Mouse (Mus musculus) neural tube, embryonic 11.5 days (tissue): ENCODE measurements at regions not wholly inside any gene's neighbourhood (a gene's known extent, or its start where the extent isn't known, plus 50 kb on each side); places are given as distances from the start of the nearest gene placed in this dataset.

Experiments
- ATAC-seq: fragments of 200-750 bp; cut with Nextera tagmentation; 2 replicates; pipeline ENCODE4 v1.8.0; 2017; ENCODE audit warnings: moderate number of reproducible peaks, mild to moderate bottlenecking, moderate TSS enrichment, moderate library complexity; ENCODE audit not compliant: insufficient read depth, low FRiP score, low TSS enrichment
- DNase-seq: peaks from one replicate; pipeline ENCODE4 v3.0.0-alpha.2; 2015; ENCODE audit warnings: low spot score
- H3K27ac ChIP-seq: fragments of 300-500 bp; sonication (generic); 2 replicates; pipeline ENCODE4 v1.5.1; 2014; ENCODE audit warnings: low read depth, mild to moderate bottlenecking, low read length
- H3K27me3 ChIP-seq: fragments of 300-500 bp; sonication (generic); 2 replicates; pipeline ENCODE4 v1.6.1; 2014; ENCODE audit warnings: mild to moderate bottlenecking, low read length, mixed read lengths; ENCODE audit not compliant: control insufficient read depth, insufficient read depth
- H3K36me3 ChIP-seq: fragments of 300-500 bp; sonication (generic); 2 replicates; pipeline ENCODE4 v1.6.1; 2014; ENCODE audit warnings: mild to moderate bottlenecking, low read length, moderate library complexity, mixed read lengths; ENCODE audit not compliant: control insufficient read depth, insufficient read depth
- H3K4me1 ChIP-seq: fragments of 300-500 bp; sonication (generic); 2 replicates; pipeline ENCODE4 v1.6.1; 2014; ENCODE audit warnings: low read length, mixed read lengths; ENCODE audit not compliant: control insufficient read depth, insufficient read depth
- H3K4me2 ChIP-seq: fragments of 300-500 bp; sonication (generic); 2 replicates; pipeline ENCODE4 v1.6.1; 2014; ENCODE audit warnings: low read depth, mild to moderate bottlenecking, moderate library complexity
- H3K4me3 ChIP-seq: fragments of 300-500 bp; sonication (generic); 2 replicates; pipeline ENCODE4 v1.5.1; 2014; ENCODE audit warnings: low read depth, low read length
- H3K9ac ChIP-seq: fragments of 300-500 bp; sonication (generic); 2 replicates; pipeline ENCODE4 v1.6.1; 2014; ENCODE audit warnings: mild to moderate bottlenecking, low read length
- H3K9me3 ChIP-seq: fragments of 300-500 bp; sonication (generic); 2 replicates; pipeline ENCODE4 v1.6.1; 2016; ENCODE audit warnings: low read length; ENCODE audit not compliant: control insufficient read depth
- WGBS: fragments of 180-500 bp; shearing (Covaris S2); extraction: QIAGEN DNeasy Blood & Tissue Kit; methylation state at CpG from one replicate; pipeline ENCODE4 v1.1.7; 2014; 5-methylcytosine and 5-hydroxymethylcytosine counted together

DNA sequence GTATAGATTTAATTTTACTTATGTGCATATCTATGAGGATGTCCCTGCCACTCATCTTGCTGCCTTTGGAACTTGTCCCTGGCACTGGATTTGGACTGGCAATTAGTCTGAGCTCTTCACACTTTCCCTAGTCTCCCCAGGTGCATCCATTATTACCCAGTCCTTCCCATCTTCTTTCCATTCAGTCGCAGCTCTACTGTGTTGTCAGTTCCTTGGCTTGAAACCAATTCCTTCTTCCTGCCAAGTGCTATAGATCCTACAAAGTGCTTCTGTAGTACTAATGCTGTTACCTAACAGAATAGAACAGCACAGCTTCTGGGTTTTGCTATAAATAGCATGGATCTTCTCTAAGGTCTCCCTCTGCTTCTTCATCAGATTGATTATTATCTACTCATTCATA is 228.0 kb upstream of the Ppfia2 start:
- H3K9me3 ChIP-seq: no peaks in the 10 kb centered on the region
- no peaks in the 10 kb centered on the region for H3K4me1 ChIP-seq
- no peaks in the 10 kb centered on the region for H3K27me3 ChIP-seq
- no peak overlapping the region for H3K9ac ChIP-seq
- H3K27ac ChIP-seq: no peak overlapping the region
- H3K36me3 ChIP-seq: no peaks in the 10 kb centered on the region
- no peak overlapping the region for H3K4me2 ChIP-seq
- 79% methylated on average over 1 of the region's 1 CpGs for WGBS
- no peak overlapping the region for H3K4me3 ChIP-seq
- DNase-seq: no peak
- no peak for ATAC-seq

DNA sequence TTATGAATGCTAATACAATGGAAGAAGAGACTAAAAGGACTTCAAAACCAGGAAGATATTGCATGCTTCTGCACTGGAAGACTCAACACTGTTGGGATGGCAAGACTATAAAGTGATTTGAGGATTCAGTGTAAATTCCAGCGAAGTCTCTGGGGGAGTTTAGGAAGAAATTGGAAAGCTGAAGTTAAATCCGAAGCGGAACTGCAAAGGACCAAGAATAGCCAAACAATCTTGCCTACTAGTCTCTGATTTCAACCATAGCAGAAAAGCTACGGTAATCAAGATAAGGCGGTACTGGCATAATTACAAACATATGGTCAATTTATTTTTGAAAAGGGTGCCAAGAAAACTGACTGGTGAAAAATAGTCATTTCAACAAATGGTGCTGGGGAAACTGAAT is 216.0 kb upstream of the Ppfia2 start:
- no peak overlapping the region for H3K4me2 ChIP-seq
- WGBS: 82% methylated on average over 5 of the region's 5 CpGs
- no peaks in the 10 kb centered on the region for H3K27me3 ChIP-seq
- H3K4me3 ChIP-seq: no peak overlapping the region
- no peak for ATAC-seq
- no peaks in the 10 kb centered on the region for H3K4me1 ChIP-seq
- no peaks in the 10 kb centered on the region for H3K9me3 ChIP-seq
- no peaks in the 10 kb centered on the region for H3K36me3 ChIP-seq
- no peak overlapping the region for H3K9ac ChIP-seq
- DNase-seq: no peak
- H3K27ac ChIP-seq: no peak overlapping the region

DNA sequence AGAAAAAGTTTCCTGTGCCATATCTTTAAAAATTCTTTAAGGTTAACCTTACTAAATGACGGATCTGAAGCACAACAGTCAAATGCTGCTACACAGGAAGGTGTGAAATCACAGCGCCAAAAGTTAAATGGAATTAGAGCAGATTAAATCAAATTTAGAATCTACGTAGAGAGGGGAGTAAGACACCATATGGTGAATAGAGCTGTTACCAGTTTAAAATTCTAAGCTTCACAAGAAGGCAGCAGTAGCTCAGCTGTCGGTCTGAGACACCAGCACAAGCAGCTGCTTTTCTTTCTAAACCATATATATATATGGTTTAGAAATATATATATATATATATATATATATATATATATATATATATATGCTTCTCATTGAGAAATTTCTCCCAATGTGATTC is 210.3 kb upstream of the Ppfia2 start:
- Histone ChIP-seq H3K27me3 (no peaks in the 10 kb centered on the region), H3K9me3 (no peaks in the 10 kb centered on the region), H3K4me3 (no peak overlapping the region), H3K4me2 (no peak overlapping the region), H3K36me3 (no peaks in the 10 kb centered on the region), H3K27ac (no peak overlapping the region), H3K4me1 (no peaks in the 10 kb centered on the region), H3K9ac (no peak overlapping the region)
- 83% methylated on average over 4 of the region's 4 CpGs for WGBS
- ATAC-seq (no peak), DNase-seq (no peak)

DNA sequence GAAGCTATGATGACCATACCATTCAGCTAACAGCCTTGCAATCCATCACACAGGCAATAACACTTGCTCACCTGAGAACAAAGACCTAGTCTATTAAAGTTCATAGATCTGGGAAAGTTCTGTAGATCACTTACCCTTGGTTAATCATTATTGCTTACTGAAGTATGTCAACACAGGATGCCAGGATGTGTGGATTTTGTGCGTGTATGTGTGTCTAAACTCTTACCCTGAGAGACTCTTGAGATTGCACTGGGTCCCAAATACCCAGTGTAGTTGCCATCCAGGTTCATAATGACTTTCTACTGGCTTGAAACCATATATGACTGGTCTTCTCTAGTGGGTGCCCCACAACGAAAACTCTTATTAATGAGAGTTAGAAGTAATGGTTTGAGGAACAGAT is 196.8 kb upstream of the Ppfia2 start:
- no peak overlapping the region for H3K4me3 ChIP-seq
- no peaks in the 10 kb centered on the region for H3K9me3 ChIP-seq
- 72% methylated on average over 2 of the region's 2 CpGs for WGBS
- no peak overlapping the region for H3K9ac ChIP-seq
- no peaks in the 10 kb centered on the region for H3K27me3 ChIP-seq
- no peak for DNase-seq
- no peak overlapping the region for H3K27ac ChIP-seq
- H3K4me1 ChIP-seq: no peaks in the 10 kb centered on the region
- no peak overlapping the region for H3K4me2 ChIP-seq
- no peak for ATAC-seq
- H3K36me3 ChIP-seq: no peaks in the 10 kb centered on the region

DNA sequence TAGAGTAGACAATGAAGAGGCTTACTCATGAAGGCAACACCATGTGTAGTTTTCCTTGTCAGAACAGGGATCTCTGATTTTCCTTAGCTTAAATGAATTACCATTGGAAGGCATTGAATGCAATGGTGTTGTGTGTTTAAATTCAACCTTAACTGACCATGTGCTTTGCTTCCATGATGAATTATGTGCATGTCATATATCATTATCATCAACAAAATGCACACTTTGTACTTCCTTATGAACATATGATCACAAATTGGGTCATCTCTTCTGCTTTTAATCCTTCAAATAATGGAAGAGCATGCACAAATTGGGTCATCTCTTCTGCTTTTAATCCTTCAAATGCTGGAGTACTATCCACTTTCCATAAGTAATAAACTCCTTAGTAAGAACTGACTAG is 180.2 kb upstream of the Ppfia2 start:
- no peak overlapping the region for H3K9ac ChIP-seq
- H3K27ac ChIP-seq: no peak overlapping the region
- no peak overlapping the region for H3K4me3 ChIP-seq
- no peak for DNase-seq
- H3K27me3 ChIP-seq: no peaks in the 10 kb centered on the region
- no peaks in the 10 kb centered on the region for H3K36me3 ChIP-seq
- no peaks in the 10 kb centered on the region for H3K9me3 ChIP-seq
- ATAC-seq: no peak
- H3K4me1 ChIP-seq: no peaks in the 10 kb centered on the region
- no peak overlapping the region for H3K4me2 ChIP-seq

DNA sequence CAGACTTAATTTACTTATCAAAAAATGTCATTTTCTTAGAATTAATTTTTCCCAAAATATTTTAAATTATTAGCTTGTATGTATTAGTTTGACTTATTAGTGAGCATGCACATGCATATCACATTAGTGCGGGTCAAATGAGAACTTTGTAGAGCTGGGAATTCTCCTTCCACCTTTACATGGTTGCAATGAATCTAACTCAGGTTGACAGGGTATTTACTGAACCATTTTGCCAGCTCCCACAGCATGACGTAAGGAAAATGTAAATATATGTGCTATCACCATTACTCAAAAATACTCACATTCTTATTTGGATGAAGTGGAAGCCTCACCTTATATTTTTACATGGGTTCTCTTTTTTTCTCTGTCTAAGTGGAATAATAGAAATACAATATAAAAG is 179.4 kb upstream of the Ppfia2 start:
- H3K27ac ChIP-seq: no peak overlapping the region
- no peaks in the 10 kb centered on the region for H3K27me3 ChIP-seq
- no peaks in the 10 kb centered on the region for H3K36me3 ChIP-seq
- ATAC-seq (peak; percentile 24; the same call in 1 of the 2 replicates), DNase-seq (no peak)
- H3K4me2 ChIP-seq: no peak overlapping the region
- WGBS: 87% methylated on average over 2 of the region's 2 CpGs
- H3K4me3 ChIP-seq: no peak overlapping the region
- no peaks in the 10 kb centered on the region for H3K4me1 ChIP-seq
- H3K9me3 ChIP-seq: no peaks in the 10 kb centered on the region
- no peak overlapping the region for H3K9ac ChIP-seq

DNA sequence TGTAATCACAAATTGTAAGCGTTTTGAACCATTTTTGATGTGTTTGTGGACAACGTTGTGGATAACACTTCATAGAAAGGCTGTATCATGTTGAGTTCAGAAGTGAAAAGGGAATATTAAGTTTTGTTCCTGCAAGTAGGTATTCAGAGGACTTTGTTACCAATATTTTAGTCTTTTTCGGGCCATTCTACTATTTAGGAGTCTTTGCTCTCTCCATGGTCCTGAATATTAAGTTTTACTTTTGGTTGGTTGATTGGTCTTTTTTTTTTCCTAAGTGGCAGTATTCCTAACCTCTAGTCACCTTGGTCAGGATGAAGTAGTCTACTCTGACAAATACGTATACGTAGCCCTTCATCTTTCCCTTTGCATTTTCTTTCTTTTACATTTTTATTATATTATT is 174.6 kb upstream of the Ppfia2 start:
- Histone ChIP-seq H3K27me3 (no peaks in the 10 kb centered on the region), H3K27ac (no peak overlapping the region), H3K4me2 (no peak overlapping the region), H3K4me1 (no peaks in the 10 kb centered on the region), H3K4me3 (no peak overlapping the region), H3K9me3 (no peaks in the 10 kb centered on the region), H3K36me3 (no peaks in the 10 kb centered on the region), H3K9ac (no peak overlapping the region)
- ATAC-seq (no peak), DNase-seq (no peak)
- WGBS: 78% methylated on average over 5 of the region's 5 CpGs

DNA sequence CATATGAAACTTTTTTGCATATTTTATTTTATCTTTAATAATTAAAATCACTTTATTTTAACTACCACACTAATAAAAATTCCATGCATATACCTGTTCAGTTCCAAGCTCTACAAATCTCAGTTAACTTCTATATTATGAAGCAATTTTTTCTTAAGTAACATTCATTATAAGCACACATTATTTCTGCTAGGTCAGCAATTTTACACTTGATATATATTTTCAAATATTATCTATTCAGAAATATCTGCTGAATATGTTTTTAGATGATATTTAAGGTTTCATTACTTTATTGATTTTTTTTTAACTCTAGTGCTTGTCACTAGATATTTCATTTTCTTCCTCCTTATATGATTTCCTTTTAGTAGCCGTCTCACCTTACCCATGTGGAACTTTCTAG is 135.0 kb upstream of the Ppfia2 start:
- no peaks in the 10 kb centered on the region for H3K36me3 ChIP-seq
- no peak overlapping the region for H3K4me3 ChIP-seq
- 88% methylated on average over 1 of the region's 1 CpGs for WGBS
- H3K9ac ChIP-seq: no peak overlapping the region
- DNase-seq (no peak), ATAC-seq (no peak)
- no peak overlapping the region for H3K4me2 ChIP-seq
- no peaks in the 10 kb centered on the region for H3K9me3 ChIP-seq
- no peaks in the 10 kb centered on the region for H3K27me3 ChIP-seq
- H3K4me1 ChIP-seq: no peaks in the 10 kb centered on the region
- no peak overlapping the region for H3K27ac ChIP-seq

DNA sequence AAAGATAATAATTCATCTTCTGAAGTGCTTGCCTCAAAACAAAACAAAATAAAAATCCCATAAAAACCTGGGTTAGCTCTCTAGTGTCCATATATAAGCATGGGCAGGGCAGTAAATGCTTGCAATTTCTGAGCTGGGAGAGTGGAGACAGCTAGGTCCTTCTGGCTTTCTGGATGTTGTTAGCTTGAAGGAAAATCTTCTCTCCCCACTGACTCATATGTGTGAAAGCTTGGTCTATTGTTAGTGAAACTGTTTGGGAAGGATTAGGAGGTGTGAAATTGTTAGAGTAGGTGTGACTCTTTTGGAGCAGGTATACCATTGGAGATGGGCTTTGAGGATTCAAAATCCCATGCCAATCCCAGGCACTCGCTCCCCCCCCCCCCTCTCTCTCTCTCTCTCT is 118.5 kb upstream of the Ppfia2 start:
- WGBS: no CpG with 5 or more reads among the region's 1 CpGs
- no peak for ATAC-seq
- no peaks in the 10 kb centered on the region for H3K27me3 ChIP-seq

More for the DNA sequence above, 118.5 kb upstream of the Ppfia2 start:
- no peak overlapping the region for H3K27ac ChIP-seq
- no peak overlapping the region for H3K4me2 ChIP-seq
- DNase-seq: no peak
- H3K36me3 ChIP-seq: no peaks in the 10 kb centered on the region
- no peaks in the 10 kb centered on the region for H3K9me3 ChIP-seq
- H3K4me1 ChIP-seq: no peaks in the 10 kb centered on the region
- no peak overlapping the region for H3K4me3 ChIP-seq
- H3K9ac ChIP-seq: no peak overlapping the region
